Mouse (Mus musculus) stomach, embryonic 15.5 days (tissue): ENCODE measurements around the gene Mcts2. TPM values are rescaled to one million over a fixed set of nuclear protein-coding genes. Genes with fewer than 3 reads are reported as not detected.
A peak's percentile ranks its signal among the peaks of the same experiment; 100 is the strongest.
"Not testable (repeated sequence)": the region's sequence is repeated elsewhere in the genome, so short reads cannot be mapped to it uniquely, and the experiment has no call there.

Experiments
- ATAC-seq: fragments of 200-750 bp; cut with Nextera tagmentation; 2 replicates; pipeline ENCODE4 v1.8.0; 2017; ENCODE audit warnings: low read depth, moderate number of reproducible peaks, moderate TSS enrichment; ENCODE audit not compliant: insufficient read depth, low FRiP score
- H3K27ac ChIP-seq: fragments of 300-500 bp; sonication (generic); 2 replicates; pipeline ENCODE4 v1.5.1; 2015; ENCODE audit warnings: mild to moderate bottlenecking, inconsistent platforms
- H3K27me3 ChIP-seq: fragments of 300-500 bp; sonication (generic); replicated peaks from 2 replicates; pipeline ENCODE4 v1.6.1; 2015; ENCODE audit warnings: inconsistent platforms
- H3K36me3 ChIP-seq: fragments of 300-500 bp; sonication (generic); 2 replicates; pipeline ENCODE4 v1.6.1; 2015; ENCODE audit warnings: inconsistent platforms
- H3K4me1 ChIP-seq: fragments of 300-500 bp; sonication (generic); 2 replicates; pipeline ENCODE4 v1.6.1; 2015; ENCODE audit warnings: inconsistent platforms
- H3K4me2 ChIP-seq: fragments of 300-500 bp; sonication (generic); 2 replicates; pipeline ENCODE4 v1.6.1; 2015; ENCODE audit warnings: mild to moderate bottlenecking, inconsistent platforms
- H3K4me3 ChIP-seq: fragments of 300-500 bp; sonication (generic); replicated peaks from 2 replicates; pipeline ENCODE4 v1.5.1; 2015; ENCODE audit warnings: inconsistent platforms
- H3K9ac ChIP-seq: fragments of 300-500 bp; sonication (generic); 2 replicates; pipeline ENCODE4 v1.6.1; 2015; ENCODE audit warnings: inconsistent platforms
- H3K9me3 ChIP-seq: fragments of 300-500 bp; sonication (generic); 2 replicates; pipeline ENCODE4 v1.6.1; 2016; ENCODE audit warnings: inconsistent platforms
- WGBS: fragments of 180-500 bp; shearing (Covaris S2); methylation state at CpG from one replicate; pipeline ENCODE4 v1.1.7; 2015; 5-methylcytosine and 5-hydroxymethylcytosine counted together
- polyA plus RNA-seq: library from polyadenylated mRNA; unstranded; fragments of >200 nt; fragmentation: Nextera tagmentation; extraction: Ambion mirVana; gene quantifications from 2 replicates; pipeline ENCODE4 v1.2.1, GENCODE M21; 2015

Gene Mcts2
- 23.1 and 26.7 TPM in 2 replicates for polyA plus RNA-seq

- Histone ChIP-seq H3K4me3 (peak within 1 kb of the TSS; percentile 46), H3K9ac (peak within 1 kb of the TSS; percentile 23; the same call in 1 of the 2 replicates), H3K27me3 (no peaks in the 10 kb centered on the region), H3K9me3 (no peaks in the 10 kb centered on the region), H3K36me3 (peaks cover 71% of the 10 kb centered on the region), H3K4me1 (no peaks in the 10 kb centered on the region), H3K4me2 (peak within 1 kb of the TSS; percentile 61), H3K27ac (peak within 1 kb of the TSS; percentile 55)
- WGBS: 45% methylated on average over 45 of the region's 45 CpGs
- peak; percentile 97 for ATAC-seq
Observed at GRCm38 (mm10) chr2:152686806-152687267, at the start of gene Mcts2. Gene Mcts2 (plus strand): TSS chr2:152687035.

- Histone ChIP-seq H3K9me3 (no peaks in the 10 kb centered on the region), H3K9ac (no peak overlapping the region), H3K36me3 (no peaks in the 10 kb centered on the region), H3K27ac (peak overlapping the region; percentile 93), H3K4me1 (peaks cover 52% of the 10 kb centered on the region), H3K27me3 (no peaks in the 10 kb centered on the region), H3K4me3 (no peak overlapping the region), H3K4me2 (no peak overlapping the region)
- ATAC-seq: no peak
- 72% methylated on average over 4 of the region's 4 CpGs for WGBS
Observed at GRCm38 (mm10) chr2:152637381-152637780, 49.5 kb upstream of the Mcts2 start.

DNA sequence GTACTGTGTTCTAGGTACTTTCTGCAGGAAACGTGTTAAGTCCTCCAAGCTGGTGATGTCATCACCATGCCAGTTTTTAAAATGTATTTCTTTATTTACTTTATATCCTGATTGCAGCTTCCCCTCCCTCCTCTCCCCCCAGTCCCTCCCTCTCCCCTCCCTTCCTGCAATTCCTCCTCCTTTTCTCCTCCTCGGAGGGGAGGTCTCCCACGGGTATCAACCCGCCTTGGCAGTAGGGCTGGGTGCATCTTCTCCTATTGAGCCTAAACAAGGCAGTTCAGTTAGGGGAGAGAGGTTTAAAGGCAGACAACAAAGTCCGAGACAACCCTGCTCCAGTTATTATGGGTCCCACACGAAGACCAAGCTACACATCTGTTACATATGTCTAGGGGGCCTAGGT, 48.0 kb upstream of the Mcts2 start:
- H3K4me1 ChIP-seq: peaks cover 40% of the 10 kb centered on the region
- no peaks in the 10 kb centered on the region for H3K36me3 ChIP-seq
- peak overlapping the region; percentile 89 for H3K27ac ChIP-seq
- no peak overlapping the region for H3K4me3 ChIP-seq
- H3K9me3 ChIP-seq: no peaks in the 10 kb centered on the region
- no peak for ATAC-seq
- H3K4me2 ChIP-seq: no peak overlapping the region
- H3K9ac ChIP-seq: no peak overlapping the region
- WGBS: 43% methylated on average over 6 of the region's 6 CpGs
- no peaks in the 10 kb centered on the region for H3K27me3 ChIP-seq

DNA sequence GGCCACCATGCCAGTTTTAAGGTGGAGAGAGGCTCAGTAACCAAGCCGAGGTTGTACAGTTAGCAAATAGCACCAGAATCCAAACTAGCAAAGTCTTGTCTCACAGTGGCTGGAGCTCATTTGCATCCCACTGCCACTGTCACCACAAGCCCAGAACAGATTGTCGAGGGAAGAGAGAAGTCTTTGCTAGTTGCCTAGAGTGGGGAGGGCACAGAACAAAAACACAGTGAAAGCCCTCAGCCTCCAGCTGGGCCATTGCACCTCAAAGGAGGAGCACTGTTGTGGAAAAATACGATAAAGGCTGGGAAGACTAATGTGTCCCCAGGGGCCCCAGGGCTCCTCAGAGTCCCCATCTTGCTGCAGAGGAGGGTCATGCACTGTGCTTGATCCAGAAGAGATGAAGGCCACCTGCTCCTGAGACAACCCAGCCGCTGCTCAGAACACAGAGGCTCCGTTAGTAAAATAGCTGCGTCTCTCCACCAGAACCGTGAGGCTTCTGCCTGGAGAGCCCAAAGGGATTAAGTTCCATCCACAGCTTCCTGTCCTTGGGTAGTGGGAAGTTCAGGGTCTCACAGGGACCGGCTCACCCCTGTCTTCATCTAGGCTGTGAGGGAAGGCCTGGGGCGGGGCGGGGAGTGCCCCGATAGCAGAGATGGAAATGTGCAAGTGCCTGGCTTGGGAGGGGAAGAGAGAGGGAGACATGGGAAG, 47.3 kb upstream of the Mcts2 start:
- Histone ChIP-seq H3K4me2 (0 out of 2 replicates have a peak overlapping the region, but pooled peaks have one; percentile 3), H3K4me3 (no peak overlapping the region), H3K27me3 (no peaks in the 10 kb centered on the region), H3K4me1 (peaks cover 36% of the 10 kb centered on the region), H3K36me3 (no peaks in the 10 kb centered on the region), H3K9ac (no peak overlapping the region), H3K27ac (peak overlapping the region; percentile 89), H3K9me3 (no peaks in the 10 kb centered on the region)
- WGBS: 22% methylated on average over 11 of the region's 11 CpGs
- ATAC-seq: peak; percentile 63

DNA sequence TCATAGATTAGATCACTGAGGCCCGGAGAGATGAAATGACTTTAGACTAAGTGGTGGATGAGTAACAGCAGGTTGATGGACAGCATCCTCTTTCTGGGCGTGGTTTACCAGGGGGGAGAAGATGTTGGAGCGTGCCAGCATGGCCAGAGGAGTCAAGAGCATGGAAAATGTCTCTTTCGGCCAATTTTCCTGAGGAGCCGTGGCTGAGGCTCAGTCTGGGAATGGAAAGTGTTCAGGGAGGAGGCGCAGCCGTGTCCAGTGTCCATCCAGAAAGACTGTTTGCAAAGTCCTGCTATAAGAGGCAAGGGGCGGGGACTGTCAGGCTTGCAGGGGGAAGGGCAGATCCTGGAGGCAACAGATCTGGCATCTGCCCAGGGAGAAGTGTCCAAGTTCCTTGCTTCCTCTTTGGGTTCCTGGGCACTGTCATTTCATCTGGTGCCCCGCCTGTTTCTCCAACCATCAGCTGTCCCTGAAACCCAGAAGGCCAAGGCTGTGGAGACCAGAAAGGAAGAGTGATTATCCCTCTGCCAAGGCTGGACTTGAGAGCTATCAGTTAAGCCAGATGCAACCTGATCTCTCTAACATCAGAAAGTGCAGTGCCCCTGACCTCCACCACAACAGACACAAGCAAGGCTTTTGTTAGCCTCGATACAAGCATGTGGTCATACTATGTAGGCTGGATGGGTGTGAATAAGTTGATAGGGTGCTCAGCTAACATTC, 33.8 kb upstream of the Mcts2 start:
- ATAC-seq: no peak
- no peaks in the 10 kb centered on the region for H3K27me3 ChIP-seq
- no peak overlapping the region for H3K27ac ChIP-seq
- no peak overlapping the region for H3K4me2 ChIP-seq
- peaks cover 3% of the 10 kb centered on the region; the same call in 1 of the 2 replicates for H3K4me1 ChIP-seq
- H3K9me3 ChIP-seq: no peaks in the 10 kb centered on the region
- no peak overlapping the region for H3K4me3 ChIP-seq
- H3K36me3 ChIP-seq: no peaks in the 10 kb centered on the region
- 46% methylated on average over 10 of the region's 10 CpGs for WGBS
- no peak overlapping the region for H3K9ac ChIP-seq

GRCm38 (mm10) chr2:152653874-152654715, 32.7 kb upstream of the Mcts2 start:
- ATAC-seq: no peak
- Histone ChIP-seq H3K9ac (no peak overlapping the region), H3K4me2 (no peak overlapping the region), H3K4me3 (no peak overlapping the region), H3K27me3 (no peaks in the 10 kb centered on the region), H3K9me3 (no peaks in the 10 kb centered on the region), H3K36me3 (no peaks in the 10 kb centered on the region), H3K4me1 (no peaks in the 10 kb centered on the region; the same call in 1 of the 2 replicates), H3K27ac (no peak overlapping the region)
- 36% methylated on average over 14 of the region's 14 CpGs for WGBS

GRCm38 (mm10) chr2:152657398-152657797, 29.4 kb upstream of the Mcts2 start:
- H3K27ac ChIP-seq: no peak overlapping the region
- H3K36me3 ChIP-seq: no peaks in the 10 kb centered on the region
- no peak overlapping the region for H3K9ac ChIP-seq
- H3K4me2 ChIP-seq: no peak overlapping the region
- no peak for ATAC-seq
- no peaks in the 10 kb centered on the region for H3K27me3 ChIP-seq
- no peaks in the 10 kb centered on the region for H3K9me3 ChIP-seq
- no peak overlapping the region for H3K4me3 ChIP-seq
- H3K4me1 ChIP-seq: no peaks in the 10 kb centered on the region; the same call in 1 of the 2 replicates
- 55% methylated on average over 10 of the region's 10 CpGs for WGBS

DNA sequence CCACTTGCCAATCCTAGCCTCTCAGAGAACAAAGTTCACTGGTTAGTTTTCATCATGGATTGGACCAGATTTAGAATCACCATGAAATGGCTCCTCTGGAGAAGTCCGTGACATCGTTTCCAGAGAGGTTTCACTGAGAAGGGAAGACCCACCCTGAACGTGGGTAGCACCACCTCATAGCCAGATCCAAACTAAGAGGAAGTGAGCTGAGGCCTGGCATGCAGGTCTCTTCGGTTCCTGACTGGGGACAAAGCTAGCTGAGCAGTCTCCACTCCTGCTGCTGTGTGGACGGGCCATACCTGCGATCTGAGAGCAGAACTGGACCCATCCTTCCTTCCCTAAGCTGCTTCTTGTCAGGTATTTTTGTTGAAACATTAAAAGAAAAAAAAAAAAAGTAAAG, 25.7 kb upstream of the Mcts2 start:
- no peak for ATAC-seq
- Histone ChIP-seq H3K9me3 (no peaks in the 10 kb centered on the region), H3K36me3 (no peaks in the 10 kb centered on the region), H3K27me3 (no peaks in the 10 kb centered on the region), H3K4me2 (no peak overlapping the region), H3K9ac (no peak overlapping the region), H3K27ac (no peak overlapping the region), H3K4me3 (no peak overlapping the region), H3K4me1 (no peaks in the 10 kb centered on the region)
- 71% methylated on average over 6 of the region's 6 CpGs for WGBS

GRCm38 (mm10) chr2:152666191-152666590, 20.6 kb upstream of the Mcts2 start:
- not testable (repeated sequence) for H3K9ac ChIP-seq, H3K4me3 ChIP-seq, H3K27ac ChIP-seq, H3K36me3 ChIP-seq, H3K27me3 ChIP-seq, ATAC-seq, H3K9me3 ChIP-seq, H3K4me2 ChIP-seq
- 71% methylated on average over 3 of the region's 3 CpGs for WGBS
- H3K4me1 ChIP-seq: peaks cover 12% of the 10 kb centered on the region

DNA sequence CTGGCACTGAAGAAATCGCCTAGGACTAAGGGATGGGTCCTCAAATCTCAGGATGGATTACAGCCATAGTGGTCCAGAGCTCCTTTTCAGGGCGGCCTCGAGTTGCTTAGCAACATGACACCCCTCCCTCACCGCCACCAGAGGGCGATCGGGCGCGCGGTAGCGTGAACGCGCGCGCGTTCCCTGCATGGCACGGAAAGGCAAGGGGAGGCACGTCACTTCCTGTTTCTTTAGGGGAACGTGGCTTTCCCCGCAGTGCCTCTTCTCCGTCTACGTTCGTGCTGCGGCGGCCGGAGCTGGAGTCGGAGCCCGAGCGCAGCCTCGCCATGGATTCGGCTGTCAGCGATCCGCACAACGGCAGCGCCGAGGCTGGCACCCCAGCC, 17.6 kb upstream of the Mcts2 start, which contains the start of gene H13:
Gene H13 (plus strand): TSS at position 206 of the 383 bp plus-strand sequence.
- ATAC-seq: peak; percentile 79
- no peaks in the 10 kb centered on the region for H3K36me3 ChIP-seq

DNA sequence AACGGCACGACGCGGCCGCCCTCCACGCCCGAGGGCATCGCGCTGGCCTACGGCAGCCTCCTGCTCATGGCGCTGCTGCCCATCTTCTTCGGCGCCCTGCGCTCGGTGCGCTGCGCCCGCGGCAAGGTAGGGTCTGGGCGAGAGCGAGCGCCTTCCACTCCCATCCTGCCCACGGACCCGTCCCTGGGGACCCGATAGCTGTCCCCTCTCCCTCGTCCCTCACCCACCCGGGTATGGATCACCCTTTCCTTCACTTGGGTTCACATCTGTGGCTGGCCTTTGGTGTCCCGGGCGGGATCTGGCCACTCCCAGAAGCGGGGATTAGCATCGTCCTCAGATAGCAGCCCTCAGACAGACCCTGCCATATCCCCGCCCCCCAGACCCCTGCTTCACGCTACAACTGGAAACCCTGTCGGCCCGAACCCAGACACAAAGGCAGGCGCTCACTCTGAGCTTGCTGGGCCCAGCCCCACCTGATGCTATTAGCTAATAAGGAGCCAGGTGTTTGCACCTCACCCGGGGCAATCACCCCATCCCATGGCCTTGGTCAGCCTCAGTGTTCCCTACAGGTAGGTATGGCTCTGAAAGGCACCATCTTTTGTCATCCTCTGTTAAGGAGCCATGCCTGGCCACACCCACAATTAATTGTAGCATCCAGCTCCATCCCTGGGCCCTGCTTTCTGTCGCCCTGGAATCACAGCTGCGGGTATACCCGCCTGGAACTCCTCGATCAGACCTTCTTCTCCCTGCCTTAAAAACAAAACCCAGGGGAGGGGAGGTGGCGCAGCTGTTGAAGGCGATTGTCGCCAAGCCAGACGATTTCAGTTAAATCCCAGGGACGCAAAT, 17.0 kb upstream of the Mcts2 start:
- Histone ChIP-seq H3K9ac (peak overlapping the region; percentile 68), H3K4me1 (peaks cover 32% of the 10 kb centered on the region), H3K36me3 (no peaks in the 10 kb centered on the region), H3K27ac (peak overlapping the region; percentile 95), H3K4me3 (peak overlapping the region; percentile 91), H3K9me3 (no peaks in the 10 kb centered on the region), H3K27me3 (no peaks in the 10 kb centered on the region), H3K4me2 (peak overlapping the region; percentile 74)
- under 1% methylated on average over 41 of the region's 46 CpGs for WGBS
- peak; percentile 68 for ATAC-seq

More for the DNA sequence above, 17.6 kb upstream of the Mcts2 start, which contains the start of gene H13:
- Histone ChIP-seq H3K9me3 (no peaks in the 10 kb centered on the region), H3K4me1 (peaks cover 32% of the 10 kb centered on the region), H3K4me2 (peak within 1 kb of the TSS; percentile 74), H3K4me3 (peak within 1 kb of the TSS; percentile 91), H3K27me3 (no peaks in the 10 kb centered on the region), H3K9ac (peak within 1 kb of the TSS; percentile 68), H3K27ac (peak within 1 kb of the TSS; percentile 95)
- WGBS: under 1% methylated on average over 35 of the region's 35 CpGs
